Mouse (Mus musculus) limb, embryonic 14.5 days (tissue): ENCODE data around the gene Alkbh4. TPM values are rescaled to one million over a fixed set of nuclear protein-coding genes. Genes with fewer than 3 reads are reported as not detected.

Experiments used
- ATAC-seq: fragments of 200-750 bp; cut with Nextera tagmentation; 2 replicates; pipeline ENCODE4 v1.8.0; 2017; ENCODE audit warnings: low read depth, moderate number of reproducible peaks, moderate TSS enrichment; ENCODE audit not compliant: low FRiP score
- DNase-seq: peaks from one replicate; pipeline ENCODE4 v3.0.0-alpha.2; 2015; ENCODE audit warnings: low spot score
- H3K27ac ChIP-seq: fragments of 300-500 bp; sonication (generic); replicated peaks from 2 replicates; pipeline ENCODE4 v1.5.1; 2014; ENCODE audit warnings: low read depth, mild to moderate bottlenecking, low read length, moderate library complexity, mixed read lengths
- H3K27me3 ChIP-seq: fragments of 300-500 bp; sonication (generic); 2 replicates; pipeline ENCODE4 v1.6.1; 2014; ENCODE audit warnings: low read length, mixed read lengths; ENCODE audit not compliant: control insufficient read depth, insufficient read depth
- H3K36me3 ChIP-seq: fragments of 300-500 bp; sonication (generic); 2 replicates; pipeline ENCODE4 v1.6.1; 2014; ENCODE audit warnings: mild to moderate bottlenecking, low read length, moderate library complexity, mixed read lengths; ENCODE audit not compliant: control insufficient read depth, insufficient read depth
- H3K4me1 ChIP-seq: fragments of 300-500 bp; sonication (generic); 2 replicates; pipeline ENCODE4 v1.6.1; 2014; ENCODE audit warnings: antibody characterized with exemption, low read length, mixed read lengths; ENCODE audit not compliant: control insufficient read depth, insufficient read depth
- H3K4me2 ChIP-seq: fragments of 300-500 bp; sonication (generic); replicated peaks from 2 replicates; pipeline ENCODE4 v1.6.1; 2014; ENCODE audit warnings: low read depth, mild to moderate bottlenecking, low read length, moderate library complexity; ENCODE audit not compliant: severe bottlenecking
- H3K4me3 ChIP-seq: fragments of 300-500 bp; sonication (generic); replicated peaks from 2 replicates; pipeline ENCODE4 v1.5.1; 2014; ENCODE audit warnings: low read length
- H3K9ac ChIP-seq: fragments of 300-500 bp; sonication (generic); 2 replicates; pipeline ENCODE4 v1.6.1; 2014; ENCODE audit warnings: mild to moderate bottlenecking, low read depth, low read length, moderate library complexity; ENCODE audit not compliant: severe bottlenecking
- H3K9me3 ChIP-seq: fragments of 300-500 bp; sonication (generic); 2 replicates; pipeline ENCODE4 v1.6.1; 2016; ENCODE audit warnings: low read length; ENCODE audit not compliant: control insufficient read depth
- POLR2A ChIP-seq: fragments of 200-500 bp; IDR thresholded peaks from 2 replicates; pipeline ENCODE4 v1.8.0; 2012; ENCODE audit warnings: inconsistent platforms, mild to moderate bottlenecking, moderate library complexity, borderline replicate concordance; ENCODE audit not compliant: insufficient read depth, insufficient read length; ENCODE audit errors: extremely low read depth
- WGBS: fragments of 180-500 bp; shearing (Covaris S2); extraction: QIAGEN DNeasy Blood & Tissue Kit; methylation state at CpG from one replicate; pipeline ENCODE4 v1.1.7; 2014; 5-methylcytosine and 5-hydroxymethylcytosine counted together
- polyA plus RNA-seq, 2 experiments: library from polyadenylated mRNA; depleted of rRNA in 1 of 2; stranded (reverse) in 1 of 2; unstranded in 1 of 2; fragments of >200 nt; fragmentation: Nextera tagmentation in 1 of 2; extraction: Ambion mirVana in 1 of 2; gene quantifications; 2 replicates each; pipeline versions ENCODE4 v1.2.1 to v1.2.3; 2012 to 2014

Alkbh4 gene
- polyA plus RNA-seq, 2 experiments: 15.0 to 20.0 TPM

DNA sequence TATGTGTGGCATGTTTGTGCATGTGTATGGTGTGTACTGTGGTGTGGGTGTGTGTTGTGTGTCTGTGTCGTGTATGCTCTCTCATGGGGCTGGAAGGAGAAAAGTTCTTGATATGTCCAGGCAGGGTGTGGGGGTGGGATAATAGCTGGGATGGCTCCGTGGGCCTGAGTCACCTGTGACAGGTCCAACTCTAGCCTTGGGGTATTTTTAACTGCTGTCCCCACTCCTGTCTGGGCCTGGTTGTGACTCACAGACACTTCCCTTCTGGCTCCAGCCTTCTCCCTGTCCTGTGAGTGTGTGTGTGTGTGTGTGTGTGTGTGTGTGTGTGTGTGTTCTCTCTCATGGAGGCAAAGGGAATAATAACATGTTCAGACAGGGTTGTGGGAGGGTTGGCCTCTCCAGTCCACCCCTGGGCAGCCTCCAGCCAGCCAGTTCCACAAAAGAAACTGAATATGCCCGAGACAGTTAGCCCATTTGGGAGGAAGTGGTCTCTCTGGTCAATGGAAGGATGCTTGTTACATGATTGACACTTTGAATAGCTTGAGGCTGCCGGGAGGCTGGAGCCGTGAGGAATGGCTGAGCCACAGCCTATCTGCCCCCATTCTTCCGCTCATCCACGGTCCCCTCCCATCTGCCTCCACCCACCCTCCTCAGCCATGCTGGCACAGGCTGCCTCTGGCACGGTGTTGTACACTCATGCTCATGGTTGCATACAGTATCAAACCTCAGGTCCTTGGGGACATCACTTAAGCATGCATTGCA is 41.5 kb upstream of the Alkbh4 start:
- Histone ChIP-seq H3K27ac (no peak overlapping the region), H3K9me3 (no peaks in the 10 kb centered on the region), H3K9ac (no peak overlapping the region), H3K36me3 (no peaks in the 10 kb centered on the region; the same call in none of the 2 replicates), H3K4me2 (no peak overlapping the region), H3K4me3 (no peak overlapping the region), H3K27me3 (no peaks in the 10 kb centered on the region), H3K4me1 (no peaks in the 10 kb centered on the region)
- ATAC-seq (no peak), DNase-seq (no peak)
- no peak for TF ChIP-seq POLR2A
- WGBS: 71% methylated on average over 8 of the region's 8 CpGs

- H3K36me3 ChIP-seq: no peaks in the 10 kb centered on the region; the same call in 1 of the 2 replicates
- no peak overlapping the region for H3K4me2 ChIP-seq
- ATAC-seq (no peak), DNase-seq (no peak)
- H3K27me3 ChIP-seq: no peaks in the 10 kb centered on the region
- H3K4me1 ChIP-seq: no peaks in the 10 kb centered on the region
- H3K9me3 ChIP-seq: no peaks in the 10 kb centered on the region
- 74% methylated on average over 7 of the region's 7 CpGs for WGBS
- no peak overlapping the region for H3K4me3 ChIP-seq
- TF ChIP-seq POLR2A: no peak
- H3K9ac ChIP-seq: no peak overlapping the region
- H3K27ac ChIP-seq: no peak overlapping the region
Measured at GRCm38 (mm10) chr5:136095089-136095488, 40.9 kb upstream of the Alkbh4 start.

GRCm38 (mm10) chr5:136098536-136098935 is 37.4 kb upstream of the Alkbh4 start:
- no peak for ATAC-seq
- Histone ChIP-seq H3K4me2 (no peak overlapping the region), H3K9me3 (no peaks in the 10 kb centered on the region), H3K27me3 (0 out of 2 replicates have a peak, but pooled peaks cover 3% of the 10 kb centered on the region), H3K9ac (no peak overlapping the region), H3K27ac (no peak overlapping the region), H3K4me1 (no peaks in the 10 kb centered on the region), H3K36me3 (no peaks in the 10 kb centered on the region), H3K4me3 (no peak overlapping the region)
- DNase-seq: no peak
- no peak for TF ChIP-seq POLR2A
- 77% methylated on average over 10 of the region's 10 CpGs for WGBS

GRCm38 (mm10) chr5:136102099-136102820 is 33.7 kb upstream of the Alkbh4 start:
- Histone ChIP-seq H3K9ac (peak overlapping the region; percentile 38), H3K4me3 (peak overlapping the region; percentile 21), H3K36me3 (peaks cover 5% of the 10 kb centered on the region; the same call in 1 of the 2 replicates), H3K4me2 (peak overlapping the region; percentile 53), H3K27ac (no peak overlapping the region), H3K27me3 (0 out of 2 replicates have a peak, but pooled peaks cover 3% of the 10 kb centered on the region), H3K9me3 (no peaks in the 10 kb centered on the region), H3K4me1 (no peaks in the 10 kb centered on the region)
- peak; percentile 83 for ATAC-seq
- DNase-seq: peak; percentile 82
- no peak for TF ChIP-seq POLR2A
- 8% methylated on average over 39 of the region's 41 CpGs for WGBS

DNA sequence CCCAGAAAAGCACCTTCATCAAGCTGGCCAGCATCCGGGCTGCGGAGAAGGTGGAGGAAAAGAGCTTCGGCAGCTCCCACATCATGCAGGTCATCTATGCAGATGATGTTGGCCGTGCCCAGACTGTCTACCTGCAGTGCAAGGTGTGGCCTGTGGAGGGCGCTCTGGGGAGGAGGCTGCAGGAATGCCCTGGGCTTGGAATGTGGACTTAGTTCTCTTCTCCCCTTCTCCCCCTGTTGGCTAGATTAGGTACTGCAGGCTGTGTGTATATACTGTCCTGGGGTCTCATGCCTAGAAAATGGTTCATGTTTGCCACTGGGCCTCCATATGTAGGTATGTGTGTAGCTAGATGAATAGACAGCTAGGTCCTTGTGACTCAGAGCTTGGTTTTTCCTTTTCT is 31.4 kb upstream of the Alkbh4 start:
- TF ChIP-seq POLR2A: no peak
- WGBS: 90% methylated on average over 5 of the region's 5 CpGs
- Histone ChIP-seq H3K27me3 (0 out of 2 replicates have a peak, but pooled peaks cover 3% of the 10 kb centered on the region), H3K9ac (no peak overlapping the region), H3K9me3 (no peaks in the 10 kb centered on the region), H3K27ac (no peak overlapping the region), H3K4me2 (no peak overlapping the region), H3K4me3 (no peak overlapping the region), H3K4me1 (no peaks in the 10 kb centered on the region), H3K36me3 (peaks cover 5% of the 10 kb centered on the region; the same call in 1 of the 2 replicates)
- DNase-seq: peak; percentile 26
- no peak for ATAC-seq
